Mouse (Mus musculus) myocyte (in vitro differentiated cells): ENCODE data around the gene Filip1.

Source experiments
- CEBPB ChIP-seq: IDR thresholded peaks from 2 replicates; pipeline ENCODE4 v1.6.1; 2011; ENCODE audit warnings: mild to moderate bottlenecking, moderate library complexity; ENCODE audit not compliant: poor library complexity, insufficient read depth, severe bottlenecking
- MAX ChIP-seq: IDR thresholded peaks from one replicate; pipeline ENCODE4 v1.6.1; 2011; ENCODE audit warnings: low read depth, mild to moderate bottlenecking, control low read depth
- MYOD1 ChIP-seq, 3 experiments: IDR thresholded peaks; one replicate each; pipeline ENCODE4 v1.6.1; 2011; ENCODE audit warnings: control low read depth in 2 of 3, low read depth in 2 of 3, mild to moderate bottlenecking in 2 of 3, moderate library complexity in 1 of 3; ENCODE audit not compliant: insufficient read length in 2 of 3, control insufficient read depth in 1 of 3
- MYOG ChIP-seq, 3 experiments: IDR thresholded peaks; one replicate each; pipeline ENCODE4 v1.6.1; 2011; ENCODE audit warnings: control low read depth in 2 of 3, low read depth in 2 of 3, mild to moderate bottlenecking in 2 of 3; ENCODE audit not compliant: insufficient read length in 2 of 3, control insufficient read depth in 1 of 3, insufficient read depth in 1 of 3
- POLR2A ChIP-seq: IDR thresholded peaks from one replicate; pipeline ENCODE4 v1.6.1; 2011; ENCODE audit warnings: low read depth, mild to moderate bottlenecking, control low read depth, moderate library complexity; ENCODE audit not compliant: insufficient read length
- POLR2AphosphoS2 ChIP-seq: IDR thresholded peaks from one replicate; pipeline ENCODE4 v1.6.1; 2011; ENCODE audit warnings: low read depth, control low read depth; ENCODE audit not compliant: insufficient read length
- REST ChIP-seq: IDR thresholded peaks from one replicate; pipeline ENCODE4 v1.6.1; 2011; ENCODE audit warnings: mild to moderate bottlenecking, control low read depth, moderate library complexity; ENCODE audit not compliant: insufficient read depth, insufficient read length
- SRF ChIP-seq: IDR thresholded peaks from one replicate; pipeline ENCODE4 v1.6.1; 2011; ENCODE audit warnings: low read depth; ENCODE audit not compliant: control insufficient read depth, insufficient read length
- TCF12 ChIP-seq: IDR thresholded peaks from one replicate; pipeline ENCODE4 v1.6.1; 2011; ENCODE audit warnings: mild to moderate bottlenecking, control low read depth; ENCODE audit not compliant: poor library complexity, insufficient read depth, severe bottlenecking
- TCF3 ChIP-seq: IDR thresholded peaks from one replicate; pipeline ENCODE4 v1.6.1; 2011; ENCODE audit warnings: low read depth, control low read depth; ENCODE audit not compliant: insufficient read length
- USF1 ChIP-seq: IDR thresholded peaks from one replicate; pipeline ENCODE4 v1.6.1; 2011; ENCODE audit warnings: low read depth, mild to moderate bottlenecking, control low read depth, moderate library complexity

GRCm38 (mm10) chr9:79997282-79997681 is 15.4 kb downstream of the Filip1 start:
- TF ChIP-seq CEBPB (no peak), POLR2A (no peak), REST (no peak), POLR2AphosphoS2 (no peak), USF1 (no peak), MAX (no peak), TCF12 (no peak), SRF (no peak), MYOG (IDR thresholded peaks at IDR 0.05; ENCODE audit: control insufficient read depth in 1 of 3, insufficient read depth in 1 of 3, insufficient read length in 2 of 3, low read depth in 2 of 3) (no peak), TCF3 (no peak), MYOD1 (IDR thresholded peaks at IDR 0.05; ENCODE audit: control insufficient read depth in 1 of 3, insufficient read length in 2 of 3, low read depth in 2 of 3) (no peak)
